Mouse (Mus musculus) MEL (cell line): ENCODE data around the gene Whamm.

Source experiments
- CTCF ChIP-seq, 3 experiments: IDR thresholded peaks in 2 of 3; conservative IDR thresholded peaks in 1 of 3; 2 replicates each; pipeline ENCODE4 v1.5.1; 2011 to 2012; ENCODE audit warnings: low read length in 3 of 3, low read depth in 2 of 3, mild to moderate bottlenecking in 2 of 3, improper control_type of control experiment in 1 of 3, inconsistent platforms in 1 of 3, mixed read lengths in 1 of 3, moderate library complexity in 1 of 3; ENCODE audit not compliant: control insufficient read depth in 1 of 3, insufficient read depth in 1 of 3, poor library complexity in 1 of 3, severe bottlenecking in 1 of 3
- ETS1 ChIP-seq: IDR thresholded peaks from 2 replicates; pipeline ENCODE4 v1.6.1; 2012; ENCODE audit warnings: low read depth, mild to moderate bottlenecking, inconsistent platforms, low read length, improper control_type of control experiment, moderate library complexity
- JUND ChIP-seq: IDR thresholded peaks from 2 replicates; pipeline ENCODE4 v1.6.1; 2011; ENCODE audit warnings: low read depth, mild to moderate bottlenecking, improper control_type of control experiment, low read length
- MAFK ChIP-seq: IDR thresholded peaks from 2 replicates; pipeline ENCODE4 v1.6.1; 2011; ENCODE audit warnings: low read depth, mild to moderate bottlenecking, low read length, improper control_type of control experiment, borderline replicate concordance
- MXI1 ChIP-seq: IDR thresholded peaks from 2 replicates; pipeline ENCODE4 v1.6.1; 2011; ENCODE audit warnings: mild to moderate bottlenecking, low read depth, low read length, improper control_type of control experiment
- POLR2A ChIP-seq, 2 experiments: IDR thresholded peaks; 2 replicates each; pipeline ENCODE4 v1.6.1; 2011 to 2012; ENCODE audit warnings: low read length in 2 of 2, mild to moderate bottlenecking in 2 of 2, control low read depth in 1 of 2, improper control_type of control experiment in 1 of 2, low read depth in 1 of 2, moderate library complexity in 1 of 2; ENCODE audit not compliant: control insufficient read depth in 1 of 2, insufficient read depth in 1 of 2, poor library complexity in 1 of 2
- RCOR1 ChIP-seq: IDR thresholded peaks from 2 replicates; pipeline ENCODE4 v1.6.1; 2012; ENCODE audit warnings: low read depth, mild to moderate bottlenecking, inconsistent platforms, low read length, improper control_type of control experiment
- ZC3H11A ChIP-seq: IDR thresholded peaks from 2 replicates; pipeline ENCODE4 v1.6.1; 2012; ENCODE audit warnings: low read depth, mild to moderate bottlenecking, inconsistent platforms, low read length, improper control_type of control experiment
- ZKSCAN1 ChIP-seq: IDR thresholded peaks from 2 replicates; pipeline ENCODE4 v1.6.1; 2012; ENCODE audit warnings: low read depth, mild to moderate bottlenecking, inconsistent platforms, low read length, improper control_type of control experiment, moderate library complexity

DNA sequence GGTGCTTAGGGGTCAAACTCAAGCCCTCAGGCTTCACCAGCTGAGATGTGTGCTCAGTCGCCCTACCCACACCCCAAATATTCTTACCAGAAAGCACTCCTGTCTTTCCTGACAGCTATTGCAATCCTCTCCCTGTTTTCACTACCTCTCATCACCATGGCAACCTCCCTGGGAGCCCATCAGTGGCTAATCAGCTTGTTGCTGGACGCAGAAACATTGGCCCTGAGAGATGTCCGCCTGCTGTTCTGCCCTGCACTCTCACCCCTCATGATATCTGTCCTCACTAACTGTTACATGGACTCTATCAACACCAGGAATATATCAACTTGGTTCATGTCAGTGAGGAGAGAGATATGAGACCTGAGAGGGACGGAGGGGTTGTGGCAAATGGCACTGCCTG lies 17.5 kb upstream of the Whamm start:
- no peak for TF ChIP-seq POLR2A (IDR thresholded peaks at IDR 0.05; ENCODE audit: control insufficient read depth in 1 of 2, insufficient read depth in 1 of 2, low read depth in 1 of 2, low read length in 2 of 2, poor library complexity in 1 of 2)
- no peak for TF ChIP-seq ZC3H11A
- TF ChIP-seq CTCF (IDR thresholded peaks at IDR 0.05 in 2 of 3, conservative IDR thresholded peaks at IDR 0.05 in 1 of 3; ENCODE audit: control insufficient read depth in 1 of 3, insufficient read depth in 1 of 3, low read depth in 2 of 3, low read length in 3 of 3, poor library complexity in 1 of 3, severe bottlenecking in 1 of 3): no peak
- TF ChIP-seq ZKSCAN1: no peak
- TF ChIP-seq MAFK: no peak
- TF ChIP-seq MXI1: no peak
- TF ChIP-seq ETS1: no peak
- no peak for TF ChIP-seq RCOR1
- TF ChIP-seq JUND: no peak
